Mouse (Mus musculus): Measurements from ENCODE around the gene Ahnak.

Gene Ahnak

GRCm38 (mm10) chr19:9105101-9105685 is 116.1 kb downstream of the Ahnak start:
- TF ChIP-seq GATA4 (IDR thresholded peaks at IDR 0.05; ENCODE audit: insufficient replicate concordance, low read length) = no peak

- no peak for TF ChIP-seq GATA4 (IDR thresholded peaks at IDR 0.05; ENCODE audit: insufficient replicate concordance, low read length)
Observed at GRCm38 (mm10) chr19:9106096-9106495, 117.0 kb downstream of the Ahnak start.

DNA sequence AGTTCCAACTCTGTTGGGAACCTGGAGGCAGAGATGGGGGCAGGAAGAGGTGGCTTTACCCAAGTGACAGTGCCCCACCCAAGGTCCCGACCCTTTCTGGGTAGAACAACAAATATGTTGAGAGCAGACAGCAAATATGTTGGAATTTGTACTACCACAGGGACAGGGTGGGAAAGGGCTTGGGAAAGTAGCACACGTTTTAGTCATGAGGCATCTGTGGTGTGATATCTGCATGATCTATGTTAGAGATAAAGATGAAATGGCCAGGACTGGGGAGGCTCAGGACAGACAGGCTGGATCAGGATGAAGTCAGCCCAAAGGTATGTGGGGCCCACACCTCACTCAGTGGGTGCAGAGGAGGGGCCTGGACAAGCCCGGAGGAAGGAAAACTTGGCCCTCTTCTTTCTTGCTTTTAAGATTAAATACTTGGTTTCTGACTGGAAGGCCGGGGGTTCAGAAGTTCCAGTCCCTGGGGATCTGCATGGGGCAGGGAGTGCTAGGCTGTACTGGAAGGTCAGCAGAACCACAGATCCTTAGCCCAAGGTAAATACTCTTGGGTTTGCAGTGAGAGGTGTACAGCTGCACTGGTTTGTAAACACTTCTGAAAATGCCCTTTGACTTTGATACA is 117.8 kb downstream of the Ahnak start:
- TF ChIP-seq GATA4 (IDR thresholded peaks at IDR 0.05; ENCODE audit: insufficient replicate concordance, low read length) = no peak

DNA sequence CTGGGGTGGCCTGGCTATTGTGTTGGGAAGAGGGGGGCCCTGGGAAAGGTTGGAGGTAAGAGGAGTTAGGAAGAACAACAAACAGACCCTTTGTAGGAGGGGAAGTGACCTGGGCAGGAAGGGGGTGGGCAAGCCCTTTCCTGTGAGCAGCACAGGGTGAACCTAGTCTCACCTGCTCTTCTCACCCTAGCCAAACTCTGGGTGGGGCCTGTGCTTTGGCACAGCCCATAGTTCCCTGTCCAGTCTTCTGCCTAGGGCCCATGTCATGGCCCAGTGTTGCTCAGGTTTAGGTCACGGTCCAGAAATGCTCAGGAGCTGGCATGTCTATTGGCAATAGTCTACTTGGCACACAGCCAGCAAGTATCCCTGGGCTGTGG is 118.3 kb downstream of the Ahnak start:
- no peak for TF ChIP-seq GATA4 (IDR thresholded peaks at IDR 0.05; ENCODE audit: insufficient replicate concordance, low read length)

- no peak for TF ChIP-seq GATA4 (IDR thresholded peaks at IDR 0.05; ENCODE audit: insufficient replicate concordance, low read length)
Observed at GRCm38 (mm10) chr19:9108536-9108935, 119.5 kb downstream of the Ahnak start.

DNA sequence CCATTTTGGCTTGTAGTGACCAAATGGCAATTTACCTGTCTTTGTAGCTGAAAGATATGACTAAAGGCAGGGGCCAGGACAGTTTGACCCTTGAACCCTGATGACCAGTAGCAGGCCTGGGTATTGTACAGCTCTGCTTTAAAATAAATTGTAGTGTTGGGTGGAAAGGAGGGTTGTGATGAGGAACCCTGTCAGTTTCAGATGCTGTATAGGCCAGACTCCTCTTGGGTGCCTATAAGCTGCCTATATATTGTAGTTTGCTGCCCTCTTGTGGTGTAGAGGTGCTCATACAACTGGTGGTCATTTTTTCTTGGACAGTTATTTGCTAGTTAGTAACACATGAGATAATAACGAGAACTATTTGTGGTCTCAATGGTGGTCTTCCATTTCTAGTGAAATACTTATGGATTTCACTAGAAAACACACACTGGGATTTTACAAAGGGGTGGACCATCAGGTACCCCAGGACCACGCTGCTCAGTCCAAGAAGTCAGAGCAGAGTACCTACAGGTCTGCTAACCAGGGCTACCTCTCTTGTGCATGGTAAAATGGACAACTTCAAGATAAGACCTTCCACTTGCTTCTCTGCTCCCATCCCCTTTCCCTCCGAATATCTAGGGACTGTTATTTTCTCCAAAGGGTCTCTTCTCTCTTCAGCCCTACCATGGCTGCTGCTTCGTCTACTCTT is 121.2 kb downstream of the Ahnak start:
- no peak for TF ChIP-seq GATA4 (IDR thresholded peaks at IDR 0.05; ENCODE audit: insufficient replicate concordance, low read length)

- TF ChIP-seq GATA4 (IDR thresholded peaks at IDR 0.05; ENCODE audit: insufficient replicate concordance, low read length) = no peak
Observed at GRCm38 (mm10) chr19:9112043-9112442, 123.0 kb downstream of the Ahnak start.

- no peak for TF ChIP-seq GATA4 (IDR thresholded peaks at IDR 0.05; ENCODE audit: insufficient replicate concordance, low read length)
Observed at GRCm38 (mm10) chr19:9116268-9116667, 127.2 kb downstream of the Ahnak start.

- TF ChIP-seq GATA4 (IDR thresholded peaks at IDR 0.05; ENCODE audit: insufficient replicate concordance, low read length) = no peak
Observed at GRCm38 (mm10) chr19:9117275-9117674, 128.2 kb downstream of the Ahnak start.

GRCm38 (mm10) chr19:9119655-9120425 is 130.8 kb downstream of the Ahnak start:
- no peak for TF ChIP-seq GATA4 (IDR thresholded peaks at IDR 0.05; ENCODE audit: insufficient replicate concordance, low read length)

GRCm38 (mm10) chr19:9122390-9122789 is 133.3 kb downstream of the Ahnak start:
- no peak for TF ChIP-seq GATA4 (IDR thresholded peaks at IDR 0.05; ENCODE audit: insufficient replicate concordance, low read length)

All from liver, adult (tissue).